Mouse (Mus musculus): ENCODE results near the gene Morn1.

GRCm38 (mm10) chr4:155146107-155146823 is 59.9 kb downstream of the Morn1 start:
- no peak for TF ChIP-seq CTCF (IDR thresholded peaks at IDR 0.05)
- no peak for TF ChIP-seq EP300 (IDR thresholded peaks at IDR 0.05)

Measured in lung, postnatal 0 days (tissue).